Mouse (Mus musculus): ENCODE measurements around the gene Pkp3.

Gene Pkp3

DNA sequence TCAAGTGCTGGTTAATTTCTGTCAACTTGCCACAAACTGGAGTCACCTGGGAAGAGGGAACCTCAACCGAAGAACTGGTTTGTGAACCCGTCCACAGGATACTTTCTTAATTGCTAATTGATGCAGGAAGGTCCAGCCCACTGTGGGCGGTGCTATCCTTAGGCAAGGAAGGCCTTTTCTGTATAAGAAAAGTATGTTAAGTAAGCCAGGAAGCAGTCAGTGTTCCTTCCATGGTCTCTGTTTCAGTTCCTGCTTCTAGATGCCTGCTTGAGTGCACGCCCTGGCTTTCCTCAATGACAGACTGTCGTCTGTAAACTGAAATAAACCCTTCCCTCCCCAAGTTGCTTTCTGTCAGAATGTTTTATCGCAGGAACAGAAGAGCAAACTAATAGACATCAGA is 21.0 kb upstream of the Pkp3 start:
- DNase-seq (ENCODE audit: extremely low read depth, low read depth), result no peak

DNA sequence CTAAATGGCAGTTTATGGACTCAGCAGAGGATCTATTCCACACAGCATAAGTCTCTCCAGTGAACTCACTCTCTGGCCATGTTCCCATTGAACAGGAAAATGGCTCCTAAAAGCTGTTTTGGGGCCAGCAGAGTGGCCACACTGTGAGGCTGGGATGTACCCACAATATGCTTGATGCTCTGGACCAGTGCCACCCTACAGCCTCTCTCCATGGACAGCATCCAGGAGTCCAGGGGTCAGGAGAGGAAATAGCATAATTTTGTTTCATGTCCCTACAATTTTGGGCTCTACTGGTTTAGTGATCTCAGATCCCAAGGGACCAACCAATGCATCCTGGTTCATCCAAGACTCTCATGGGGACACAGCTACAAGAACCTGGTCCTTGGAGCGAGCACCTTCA is 20.5 kb upstream of the Pkp3 start:
- DNase-seq (ENCODE audit: extremely low read depth, low read depth), result no peak

DNA sequence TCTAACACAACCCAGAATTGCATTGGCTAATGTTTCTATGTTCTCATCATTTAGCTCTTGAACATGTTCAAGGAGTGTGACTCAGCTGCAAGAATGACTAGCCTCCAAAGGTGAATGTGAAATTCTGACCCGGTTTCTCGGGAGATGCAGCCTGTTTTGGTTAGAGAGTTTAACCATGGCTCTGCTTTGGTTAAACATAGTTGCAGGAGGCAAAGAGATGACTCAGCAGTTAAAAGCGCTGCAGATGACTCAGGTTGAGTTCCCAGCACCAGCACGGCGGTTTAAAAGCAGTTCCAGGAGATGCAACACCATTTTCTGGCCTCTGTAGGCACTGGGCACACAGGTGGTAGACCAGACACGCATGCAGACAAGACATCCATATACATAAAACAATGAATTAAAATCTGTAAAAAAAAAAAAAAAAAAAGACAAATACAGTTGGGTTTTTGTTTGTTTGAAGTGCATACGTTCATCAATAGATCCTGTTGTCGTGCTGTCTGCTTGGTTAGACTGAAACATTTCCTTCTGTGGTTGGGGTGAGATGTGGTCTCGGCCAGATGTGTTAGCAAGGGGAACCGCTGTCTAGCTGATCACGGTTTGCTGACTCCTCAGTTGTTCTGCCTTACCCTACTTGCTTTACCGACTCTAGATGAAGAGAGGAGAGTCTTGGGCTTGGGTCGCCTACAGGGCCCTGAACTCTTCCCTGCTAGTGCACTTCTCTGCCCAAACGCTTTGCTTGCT is 19.2 kb upstream of the Pkp3 start:
- no peak for DNase-seq (ENCODE audit: extremely low read depth, low read depth)

DNA sequence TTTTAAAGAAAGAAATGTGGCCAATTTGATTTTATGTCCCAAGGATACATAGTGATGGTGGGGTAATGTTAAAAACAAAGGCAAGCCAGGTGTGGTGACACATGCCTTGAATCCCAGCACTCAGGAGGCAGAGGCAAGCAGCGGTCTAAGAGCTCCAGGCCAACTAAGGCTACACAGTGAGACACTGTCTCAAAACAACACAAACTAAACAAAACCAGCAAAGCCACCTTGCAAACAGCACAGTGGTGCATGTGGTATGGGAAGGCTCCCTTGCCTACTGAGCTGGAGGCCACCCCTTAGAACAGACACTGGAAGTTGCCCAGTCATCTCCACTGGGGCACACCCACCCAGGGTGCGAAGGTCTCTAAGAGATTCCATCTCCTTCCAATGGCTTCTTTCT is 18.1 kb upstream of the Pkp3 start:
- no peak for DNase-seq (ENCODE audit: extremely low read depth, low read depth)

GRCm38 (mm10) chr7:141060426-141061242 is 17.4 kb upstream of the Pkp3 start, which contains the start of gene B4galnt4:
Gene B4galnt4 (plus strand): TSS chr7:141061104.
- no peak for DNase-seq (ENCODE audit: extremely low read depth, low read depth)

DNA sequence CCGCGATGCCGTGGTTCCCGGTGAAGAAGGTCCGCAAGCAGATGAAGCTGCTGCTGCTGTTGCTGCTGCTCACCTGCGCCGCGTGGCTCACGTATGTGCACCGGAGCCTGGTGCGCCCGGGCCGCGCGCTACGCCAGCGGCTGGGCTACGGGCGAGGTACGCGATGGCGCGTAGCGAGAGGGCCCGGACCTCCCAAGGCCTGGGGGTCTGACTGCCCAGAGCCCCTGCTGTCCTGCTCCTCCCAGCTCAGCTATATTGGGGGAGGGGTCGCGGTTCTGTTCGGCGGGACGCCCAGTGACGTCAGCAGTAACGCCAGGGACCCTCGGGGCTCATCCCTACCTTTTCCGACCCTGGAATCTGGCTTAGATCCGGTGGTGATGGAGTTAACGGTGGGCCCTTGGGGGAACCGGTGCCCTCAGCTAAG is 16.7 kb upstream of the Pkp3 start:
- DNase-seq (ENCODE audit: extremely low read depth, low read depth), result no peak

GRCm38 (mm10) chr7:141062525-141062924 is 15.5 kb upstream of the Pkp3 start:
- DNase-seq (ENCODE audit: extremely low read depth, low read depth), result no peak

DNA sequence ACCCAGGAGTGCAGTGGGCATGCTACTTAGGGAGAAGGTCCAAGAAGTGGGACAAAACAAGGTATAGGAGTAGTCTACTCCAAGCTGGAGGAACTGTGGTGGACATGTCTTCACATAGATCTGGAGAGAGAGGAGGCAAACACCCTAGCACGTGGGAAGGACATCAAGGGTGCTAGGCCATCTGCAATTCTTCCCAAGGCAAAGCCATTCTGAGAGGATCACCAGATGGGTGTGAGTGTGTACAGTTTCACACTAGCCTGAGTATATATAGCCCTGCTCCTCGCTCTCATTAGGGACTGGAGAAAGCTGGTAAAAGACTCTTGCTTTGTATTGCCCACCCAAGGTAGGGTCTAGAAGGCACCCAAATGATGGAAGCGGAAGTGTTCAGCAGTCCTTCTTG is 14.7 kb upstream of the Pkp3 start:
- DNase-seq (ENCODE audit: extremely low read depth, low read depth), result no peak

DNA sequence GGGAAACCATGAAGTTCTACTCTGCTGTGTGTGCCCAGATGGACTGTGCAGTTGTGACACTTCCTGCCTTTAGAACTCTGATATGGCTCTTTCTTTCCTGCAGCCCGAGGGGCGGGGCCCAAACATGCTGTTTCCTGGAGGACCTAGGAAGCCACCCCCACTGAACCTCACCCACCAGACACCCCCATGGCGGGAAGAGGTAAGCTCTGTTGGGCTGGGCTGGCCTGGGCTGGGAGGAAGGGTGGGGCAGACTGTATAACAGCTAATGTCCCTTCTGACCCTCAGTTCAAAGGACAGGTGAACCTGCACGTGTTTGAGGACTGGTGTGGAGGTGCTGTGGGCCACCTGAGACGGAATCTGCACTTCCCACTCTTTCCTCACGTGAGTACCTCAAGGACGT is 13.8 kb upstream of the Pkp3 start:
- no peak for DNase-seq (ENCODE audit: extremely low read depth, low read depth)

DNA sequence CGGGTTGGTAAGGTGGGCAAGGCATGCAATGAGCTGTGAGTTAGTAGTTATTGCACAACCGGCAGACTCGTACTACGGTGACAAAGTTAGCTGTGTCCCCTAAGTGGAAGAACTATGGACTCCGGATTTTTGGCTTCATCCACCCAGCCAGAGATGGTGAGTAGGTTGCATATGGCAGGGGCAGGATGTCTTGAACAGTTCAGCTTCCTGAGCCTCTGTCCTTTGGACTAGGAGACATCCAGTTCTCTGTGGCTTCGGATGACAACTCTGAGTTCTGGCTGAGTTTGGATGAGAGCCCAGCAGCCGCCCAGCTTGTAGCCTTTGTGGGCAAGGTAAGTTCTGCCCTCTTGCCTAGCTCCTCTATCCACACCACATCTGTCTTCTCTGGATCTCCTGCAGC is 13.4 kb upstream of the Pkp3 start:
- DNase-seq (ENCODE audit: extremely low read depth, low read depth), result no peak

GRCm38 (mm10) chr7:141068351-141068750 is 9.7 kb upstream of the Pkp3 start:
- no peak for DNase-seq (ENCODE audit: extremely low read depth, low read depth)

GRCm38 (mm10) chr7:141070058-141070862 is 7.8 kb upstream of the Pkp3 start:
- DNase-seq (ENCODE audit: extremely low read depth, low read depth), result no peak

DNA sequence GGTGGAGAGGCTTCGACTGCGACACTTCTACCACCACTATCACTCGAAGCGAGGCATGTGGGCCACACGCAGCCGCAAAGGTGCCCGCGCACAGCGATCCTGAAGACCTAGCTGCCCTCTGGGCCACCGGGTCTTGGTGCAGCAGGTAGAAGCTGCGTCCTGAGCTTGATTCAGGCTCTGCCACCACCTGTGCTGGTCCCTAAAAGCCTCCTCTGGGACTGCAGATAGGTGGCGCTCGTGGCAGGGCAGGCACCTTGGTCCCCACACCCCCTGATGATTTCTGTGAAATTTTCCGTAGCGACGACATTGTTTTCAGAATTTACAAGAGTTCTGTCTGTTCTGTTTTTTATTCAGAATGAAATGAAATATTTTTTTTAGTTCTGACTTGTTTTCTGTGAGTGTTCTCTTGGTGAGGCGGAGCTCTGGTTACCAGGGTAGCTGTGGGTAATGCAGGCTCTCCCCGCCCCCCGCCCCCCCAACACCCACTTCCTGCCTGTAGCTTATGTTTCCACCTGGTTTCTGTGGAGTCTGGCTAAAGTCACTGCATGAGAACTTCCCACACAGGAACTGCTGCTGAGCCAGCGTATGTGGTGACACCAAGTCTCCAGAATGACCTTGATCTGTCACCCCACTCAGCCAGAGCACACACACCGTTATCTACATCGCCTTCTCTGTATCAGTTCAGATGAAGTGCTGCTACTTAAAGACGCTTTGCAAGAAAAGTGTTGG is 5.8 kb upstream of the Pkp3 start:
- DNase-seq (ENCODE audit: extremely low read depth, low read depth), result no peak

DNA sequence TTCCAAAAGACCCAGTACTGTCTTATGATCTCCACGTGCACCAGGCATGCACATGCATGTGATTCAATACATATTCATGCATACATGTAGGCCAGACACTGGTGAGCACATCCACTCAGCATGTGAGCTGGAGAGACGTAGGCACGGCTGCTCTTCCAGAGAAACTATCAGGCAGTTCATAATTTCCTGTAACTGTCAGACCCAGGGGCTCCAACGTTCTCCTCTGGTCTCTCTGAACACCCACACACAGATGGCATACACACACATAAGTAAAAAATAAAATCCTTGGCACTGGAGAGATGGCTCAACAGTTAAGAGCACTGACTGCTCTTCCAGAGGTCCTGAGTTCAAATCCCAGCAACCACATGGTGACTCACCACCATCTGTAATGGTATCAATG is 4.2 kb upstream of the Pkp3 start:
- no peak for DNase-seq (ENCODE audit: extremely low read depth, low read depth)

- DNase-seq (ENCODE audit: extremely low read depth, low read depth), result no peak
These were observed 858 bp downstream of the Pkp3 start for GRCm38 (mm10) chr7:141078876-141079275.

GRCm38 (mm10) chr7:141079481-141080449 is 1.7 kb downstream of the Pkp3 start:
- no peak for DNase-seq (ENCODE audit: extremely low read depth, low read depth)

DNA sequence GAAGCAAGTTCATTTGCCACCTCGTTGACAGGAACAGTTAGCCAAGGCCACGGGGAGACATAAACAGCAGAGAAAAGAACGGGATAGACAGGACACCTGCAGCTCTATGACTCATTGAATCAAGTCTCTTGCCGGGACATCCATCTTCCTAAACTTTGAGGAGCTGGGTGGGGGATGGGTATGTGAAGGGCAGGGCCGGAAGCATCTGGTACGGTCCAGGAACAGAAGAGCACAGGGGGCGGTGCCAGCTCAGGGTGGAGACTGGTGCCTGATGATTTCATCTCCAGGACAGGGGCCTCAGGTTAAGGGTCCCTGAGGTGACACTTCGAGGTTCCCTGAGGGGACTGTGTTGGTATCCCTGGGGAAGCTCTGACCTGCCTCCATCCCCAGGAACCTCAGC is 9.9 kb downstream of the Pkp3 start:
- no peak for DNase-seq (ENCODE audit: extremely low read depth, low read depth)

- no peak for DNase-seq (ENCODE audit: extremely low read depth, low read depth)
These were observed 10.5 kb downstream of the Pkp3 start for GRCm38 (mm10) chr7:141088473-141088872.

- DNase-seq (ENCODE audit: extremely low read depth, low read depth), result no peak
These were observed 12.2 kb downstream of the Pkp3 start for GRCm38 (mm10) chr7:141090228-141090627.

Data from MEL-GATA-1-ER (cell line).